Mouse (Mus musculus) cerebellum, postnatal 14 days (tissue): ENCODE results near the gene Zbtb20.

Source experiments
- DNase-seq, 2 experiments: peaks; one replicate each; pipeline ENCODE4 v3.0.0; 2021; ENCODE audit warnings: mixed read lengths in 2 of 2

Zbtb20 gene

DNA sequence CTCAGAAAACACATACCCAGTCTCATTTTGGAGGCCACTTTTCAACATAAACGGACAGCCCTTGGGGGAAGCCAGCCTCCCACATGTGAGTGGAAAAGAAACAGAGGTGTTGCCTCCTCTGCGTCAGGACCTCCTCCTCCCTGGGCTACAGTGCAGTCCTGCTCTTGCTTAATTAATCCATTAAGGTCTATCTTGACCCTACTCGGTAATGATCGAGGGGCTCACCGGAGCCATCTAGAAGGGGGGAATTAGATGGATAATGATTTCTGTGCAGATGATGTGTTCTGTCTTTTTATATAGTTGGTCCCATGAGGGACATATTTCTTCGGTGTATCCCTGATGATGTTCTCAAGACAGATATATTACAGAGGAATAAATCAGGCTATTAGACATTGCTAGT lies 655.6 kb downstream of the Zbtb20 start:
- DNase-seq = no peak

DNA sequence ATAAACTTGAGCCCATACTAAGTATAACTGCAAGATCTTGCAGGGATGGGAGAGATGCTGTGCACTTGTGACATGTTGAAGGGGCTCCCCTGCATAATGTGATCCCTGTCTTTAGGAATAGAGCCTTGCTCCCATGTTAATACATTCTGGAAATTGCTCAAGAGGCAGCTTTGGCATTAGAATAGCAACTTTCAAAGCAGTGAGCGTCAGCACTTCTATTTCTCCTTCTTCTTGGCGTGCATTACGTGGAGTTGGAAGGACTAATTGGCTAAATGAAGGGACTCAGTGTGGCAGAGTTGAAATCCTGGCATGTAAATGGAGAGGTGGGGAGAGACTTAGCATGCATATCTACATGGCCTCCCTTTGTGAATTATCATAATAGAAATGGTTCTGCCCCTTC lies 658.4 kb downstream of the Zbtb20 start:
- no peak for DNase-seq

DNA sequence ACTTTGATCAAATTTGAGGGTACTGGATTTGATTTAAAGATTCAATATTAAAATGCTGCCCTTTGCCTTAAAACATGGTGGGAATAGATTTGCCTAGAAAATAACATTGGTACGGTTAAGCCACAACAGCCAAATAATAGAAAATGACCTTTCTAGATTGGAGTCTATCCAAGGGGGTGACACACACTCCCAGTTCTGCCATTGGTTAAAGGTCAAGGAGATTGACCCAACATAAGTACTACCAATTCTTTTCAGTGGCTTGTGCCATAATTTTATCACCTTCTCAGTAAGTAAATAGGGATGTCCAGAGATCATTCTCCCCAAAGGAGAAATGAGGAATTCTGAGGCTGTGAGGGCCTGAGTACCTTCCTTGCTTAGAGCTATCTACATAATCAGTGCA lies 660.2 kb downstream of the Zbtb20 start:
- no peak for DNase-seq

DNA sequence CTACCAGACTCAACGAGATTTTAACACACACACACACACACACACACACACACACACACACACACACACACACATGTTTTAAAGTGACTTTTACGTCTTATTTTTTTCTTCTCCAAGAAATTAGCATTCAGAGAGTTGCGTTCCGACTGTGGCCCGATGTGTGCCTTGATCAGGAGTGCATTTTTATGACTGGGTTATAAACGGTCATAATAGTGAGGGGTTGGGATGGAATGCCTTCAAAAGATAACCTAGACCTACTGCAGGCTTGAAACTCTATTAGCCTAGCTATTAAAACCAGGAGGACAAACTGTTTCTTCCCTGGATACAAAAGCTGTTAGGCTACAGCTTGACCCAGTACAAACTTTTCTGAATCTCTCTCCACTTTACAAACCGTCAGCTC lies 661.5 kb downstream of the Zbtb20 start:
- DNase-seq = no peak

DNA sequence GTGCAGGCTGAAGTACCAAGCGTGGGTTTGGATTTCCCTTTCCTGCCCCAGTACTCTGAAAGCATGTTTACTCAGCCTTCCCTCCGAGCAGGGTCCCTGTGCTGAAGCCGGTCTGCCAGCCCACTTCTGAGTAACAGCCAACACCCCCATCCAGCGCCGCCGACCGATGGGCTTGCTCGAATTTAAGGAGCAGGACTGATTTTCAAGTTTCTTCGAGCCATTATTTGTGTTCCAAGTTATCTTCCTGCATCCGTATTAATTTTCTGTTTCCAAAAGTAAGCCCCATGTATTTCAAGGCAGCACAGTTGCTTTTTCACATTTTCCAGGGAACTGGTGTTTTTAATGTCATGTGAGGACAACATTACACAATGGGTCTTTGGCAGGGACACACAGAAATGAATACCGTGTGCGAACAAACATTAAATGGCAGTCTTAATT lies 664.0 kb downstream of the Zbtb20 start:
- peak; percentile 59 to 64 for DNase-seq

DNA sequence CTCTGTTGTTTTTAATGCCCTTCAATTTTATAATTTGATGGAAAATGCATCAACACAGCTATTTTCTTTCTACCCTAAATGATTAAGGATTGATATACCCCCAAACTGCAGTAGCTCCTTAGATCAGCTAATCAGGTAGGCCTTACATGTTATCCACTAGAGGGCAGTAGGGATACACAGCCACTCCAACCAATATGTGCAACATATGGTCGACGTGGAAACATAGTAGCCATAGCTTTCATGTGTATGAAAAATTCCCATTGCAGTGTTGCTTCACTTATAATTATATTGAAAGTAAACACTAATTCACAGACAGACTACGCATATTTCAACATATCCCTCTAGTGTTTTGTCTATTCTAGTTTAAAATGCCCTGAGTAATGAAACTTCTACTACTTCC lies 664.4 kb downstream of the Zbtb20 start:
- DNase-seq = peak in 1 of 2 experiments; percentile 46

DNA sequence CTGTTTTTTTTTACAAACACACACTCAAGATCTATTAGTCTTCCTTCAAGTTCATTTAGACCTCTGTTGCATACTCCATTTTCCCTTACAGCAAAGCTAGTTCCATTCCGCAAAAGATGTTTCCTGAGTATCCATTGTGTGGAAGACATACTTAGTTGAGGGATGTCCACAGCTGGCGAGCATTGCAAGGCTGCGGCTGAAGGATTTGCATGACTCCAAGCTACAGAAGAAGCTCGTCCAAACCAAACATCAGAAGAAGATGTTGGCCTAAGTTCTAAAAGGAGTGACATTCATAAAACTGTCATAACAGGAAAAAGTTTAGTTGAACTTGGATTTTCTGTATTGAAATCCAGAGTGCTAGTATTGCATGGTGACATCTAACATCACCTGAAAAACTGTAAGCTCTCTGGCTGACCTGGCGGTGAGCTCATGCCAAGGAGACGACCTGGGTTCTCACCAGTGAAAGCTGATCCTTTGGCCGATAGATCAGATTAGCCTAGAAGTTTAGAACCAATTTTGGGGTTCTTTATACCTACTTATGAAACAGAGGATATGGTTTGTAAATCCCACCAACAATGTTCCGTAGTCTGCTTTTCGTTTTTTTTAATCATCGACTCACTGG lies 665.0 kb downstream of the Zbtb20 start:
- peak in 1 of 2 experiments; percentile 10 for DNase-seq

DNA sequence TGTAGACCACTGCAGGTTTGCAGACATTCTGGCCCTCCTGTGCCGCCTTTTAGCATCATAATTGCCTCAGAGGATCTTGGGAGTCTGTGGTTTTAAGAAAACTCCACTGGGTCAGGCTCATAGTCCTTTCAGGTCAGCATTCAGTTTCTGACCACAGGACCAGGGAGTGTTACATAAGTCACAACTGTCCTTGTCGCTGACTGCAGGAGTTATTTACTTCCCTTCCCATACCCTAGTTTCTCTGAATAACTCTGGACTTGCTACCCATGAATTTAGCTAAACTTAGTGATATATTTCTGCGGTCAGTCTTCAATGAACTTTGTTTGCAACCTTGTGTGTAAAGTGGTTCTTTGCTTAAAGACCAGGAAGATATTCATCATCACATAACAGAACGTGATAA lies 669.6 kb downstream of the Zbtb20 start:
- DNase-seq = no peak

DNA sequence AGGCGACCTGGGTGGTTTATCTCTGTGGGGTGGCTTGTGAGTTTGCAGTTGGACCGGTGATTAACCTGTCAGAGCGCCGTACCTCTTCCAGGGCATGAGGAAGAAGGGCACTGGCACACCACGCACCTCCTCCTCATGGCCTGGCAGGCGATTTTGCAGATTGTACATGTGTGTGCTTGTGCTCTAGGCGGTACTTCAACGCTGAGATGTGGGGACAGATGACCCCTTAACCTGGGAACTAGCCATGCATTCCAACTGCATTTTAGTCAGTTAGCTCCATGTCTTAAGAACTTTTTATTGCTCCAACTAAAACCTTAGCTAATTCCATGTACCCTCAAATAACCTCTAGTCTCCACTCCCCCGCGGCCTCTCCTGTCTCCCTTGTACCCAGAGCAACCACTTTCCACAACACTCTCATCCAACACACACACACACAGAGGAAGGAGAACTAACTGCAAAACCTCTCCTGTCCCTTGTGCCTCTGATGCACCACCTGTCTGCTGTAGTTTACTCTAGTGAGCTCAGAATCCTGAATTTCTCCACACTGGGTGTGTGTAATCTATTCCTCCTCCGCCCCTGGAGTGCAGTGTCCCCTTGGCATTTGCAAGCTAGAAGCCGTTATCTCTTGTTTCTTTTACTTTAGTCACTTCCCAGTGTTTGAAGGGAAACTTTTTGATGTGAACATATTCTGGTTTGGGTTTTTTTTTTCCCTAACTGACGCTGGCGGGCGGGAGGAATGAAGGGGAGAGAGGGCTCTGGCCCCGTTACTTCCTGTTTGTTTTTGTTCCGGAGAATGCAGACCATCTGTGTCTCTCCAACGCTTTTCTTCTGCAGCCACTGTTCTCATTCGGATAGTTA lies 671.9 kb downstream of the Zbtb20 start:
- no peak for DNase-seq

DNA sequence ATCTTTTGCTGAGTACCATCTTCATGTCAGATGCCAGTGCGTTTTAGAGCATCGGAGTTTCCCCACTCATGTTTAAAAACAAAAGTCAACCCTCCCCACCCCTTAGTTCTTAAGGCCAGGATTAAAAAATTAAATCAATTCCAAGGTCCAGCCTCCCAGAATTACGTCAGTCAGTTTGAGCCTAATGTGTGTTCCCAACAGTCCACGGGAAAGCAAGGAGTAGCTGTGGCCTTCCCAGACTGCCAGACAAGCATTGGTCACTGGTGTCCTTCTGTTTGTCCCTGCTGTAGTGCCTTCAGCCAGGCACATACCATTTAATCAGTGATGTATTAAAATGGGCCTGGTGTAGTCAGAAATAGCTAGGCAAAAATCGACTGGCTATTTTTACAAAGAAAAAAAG lies 673.1 kb downstream of the Zbtb20 start:
- no peak for DNase-seq

DNA sequence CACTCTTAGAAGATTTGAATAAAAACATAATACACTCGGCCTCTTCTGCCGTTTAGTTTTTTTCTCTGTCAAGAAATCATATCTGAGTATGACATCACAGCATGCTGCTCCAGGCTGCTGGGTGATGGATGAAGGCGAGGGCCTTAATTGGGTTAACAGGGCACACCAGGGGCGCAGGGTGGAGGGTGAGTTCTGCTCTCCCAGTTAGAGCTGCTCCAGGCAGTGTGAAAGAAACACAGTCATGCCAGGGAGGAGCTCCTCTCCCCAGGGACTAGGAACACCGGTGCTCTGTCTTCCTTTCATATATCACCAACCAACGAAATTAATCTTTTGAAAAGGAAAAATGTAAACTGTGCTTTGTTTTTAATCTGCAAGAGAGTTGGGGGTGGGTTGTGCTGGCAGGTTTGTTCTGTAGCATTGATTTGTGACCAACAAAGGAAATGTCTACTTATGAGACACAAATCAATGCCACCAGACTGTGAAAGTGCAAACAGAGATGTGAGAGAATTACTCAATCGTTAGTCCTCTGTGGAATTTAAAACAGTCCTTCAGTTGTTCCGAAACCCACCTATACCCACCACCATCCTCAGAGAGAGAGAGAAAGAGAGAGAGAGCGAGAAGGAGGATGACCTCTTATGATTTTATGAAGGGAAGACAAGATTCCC lies 673.9 kb downstream of the Zbtb20 start:
- DNase-seq = no peak

DNA sequence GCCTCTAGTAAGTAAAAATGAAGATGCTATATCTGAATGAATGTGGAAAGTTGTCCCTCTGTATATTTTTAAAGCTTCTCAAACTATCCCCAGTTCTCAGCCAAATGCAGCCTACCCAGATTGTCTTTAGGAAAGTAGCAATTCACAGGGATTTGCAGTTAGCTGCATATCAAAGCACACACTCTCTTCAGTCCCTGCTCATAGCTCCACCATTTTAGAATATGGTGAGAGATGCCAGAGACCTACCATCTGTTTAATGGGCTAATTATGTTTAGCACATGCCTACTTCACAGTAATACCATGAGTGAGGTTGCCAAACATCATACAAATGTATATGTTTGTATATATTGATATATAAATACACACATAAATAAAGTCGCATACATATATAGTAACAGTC lies 676.8 kb downstream of the Zbtb20 start:
- no peak for DNase-seq

DNA sequence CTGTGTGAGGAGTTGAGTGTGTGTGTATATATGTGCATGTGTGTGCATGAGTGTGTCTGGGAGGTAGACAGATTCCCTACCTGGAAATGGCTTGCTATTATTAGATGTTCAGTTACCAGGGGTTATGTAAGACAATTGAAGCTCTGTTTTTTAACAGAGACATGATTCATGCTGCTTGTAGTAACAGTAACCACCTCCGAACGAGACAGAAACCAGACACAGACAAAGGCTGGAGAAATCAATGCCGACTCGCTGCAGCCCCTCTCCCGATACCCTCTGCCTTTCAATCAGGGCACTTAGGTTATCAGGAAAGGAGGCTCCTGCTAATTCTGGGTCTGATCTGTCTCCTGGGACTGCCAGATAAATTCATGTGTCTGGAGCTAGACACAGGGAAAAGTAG lies 681.7 kb downstream of the Zbtb20 start:
- DNase-seq = no peak

DNA sequence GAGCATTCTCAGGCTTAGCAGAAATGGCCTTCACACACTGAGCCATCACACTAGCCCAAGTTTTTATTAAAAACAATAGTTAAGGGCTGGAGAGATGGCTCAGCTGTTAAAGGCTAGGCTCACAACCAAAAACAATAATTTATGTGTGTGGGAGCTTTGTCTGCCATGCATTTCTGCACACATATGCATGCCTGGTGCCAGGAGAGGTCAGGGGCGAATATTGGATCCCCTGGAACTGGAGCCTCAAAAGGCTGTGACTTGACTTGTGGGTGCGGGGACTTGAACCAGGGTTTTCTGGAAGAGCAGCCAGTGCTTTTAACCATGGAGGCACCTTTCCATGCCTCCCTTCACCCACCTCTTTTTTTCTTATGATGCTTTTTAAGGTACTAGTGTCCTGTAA lies 685.6 kb downstream of the Zbtb20 start:
- DNase-seq = no peak

DNA sequence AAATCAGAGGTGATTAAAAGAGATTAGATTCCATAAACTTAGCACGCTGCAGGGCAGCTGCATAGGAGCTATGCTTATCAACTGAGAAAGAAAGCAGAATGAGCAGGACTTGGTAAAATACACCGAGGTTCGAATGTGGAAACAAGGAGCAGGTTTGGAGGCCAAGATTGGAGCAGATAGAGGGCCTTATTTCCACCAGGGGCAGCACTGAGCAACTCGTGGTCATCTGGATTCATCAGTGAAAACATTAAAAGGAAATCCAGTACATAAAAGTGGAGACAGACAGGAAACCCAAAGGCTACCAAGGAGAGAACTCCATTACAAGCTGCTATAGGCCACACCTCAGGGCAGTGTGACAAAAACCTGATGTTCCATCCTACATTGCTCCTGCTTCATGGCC lies 686.3 kb downstream of the Zbtb20 start:
- peak in 1 of 2 experiments; percentile 53 for DNase-seq

DNA sequence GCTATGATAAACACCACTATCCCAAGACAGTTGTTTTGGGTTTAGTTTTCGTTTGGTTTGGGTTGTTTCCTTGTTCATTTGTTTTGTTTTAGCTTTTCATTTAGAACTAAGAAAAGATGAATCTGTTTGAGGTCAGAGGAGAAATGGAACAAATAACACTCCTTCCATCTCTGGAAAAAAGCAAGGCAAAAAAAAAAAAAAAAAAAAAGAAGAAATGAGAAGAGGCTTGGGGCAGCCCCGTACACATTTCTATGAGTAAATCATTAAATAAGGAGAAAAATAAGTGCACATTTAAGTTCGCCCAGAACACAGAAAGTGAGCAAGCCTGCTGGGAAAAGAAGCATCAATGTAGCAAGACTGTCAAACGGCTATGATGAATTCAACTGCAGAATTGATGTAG lies 690.2 kb downstream of the Zbtb20 start:
- DNase-seq = no peak

DNA sequence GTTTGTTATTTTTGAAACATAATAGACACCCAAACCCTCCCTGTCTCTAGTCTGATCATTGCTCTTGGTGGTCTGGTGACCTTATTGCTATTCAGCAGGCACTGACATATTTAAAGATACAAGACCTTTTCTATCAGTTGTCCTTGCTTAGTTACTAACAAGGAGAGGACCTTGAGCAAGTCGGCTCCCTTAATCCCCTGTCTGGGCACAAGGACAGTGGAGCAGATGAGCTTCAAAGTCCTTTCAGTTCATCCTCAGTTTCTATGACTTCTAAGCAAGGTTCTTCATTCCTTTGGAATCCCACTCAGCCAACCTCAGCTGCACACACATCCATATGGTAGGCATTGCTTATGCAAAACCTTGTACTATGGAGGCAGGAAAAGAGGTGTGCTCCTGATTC lies 690.8 kb downstream of the Zbtb20 start:
- DNase-seq = no peak

DNA sequence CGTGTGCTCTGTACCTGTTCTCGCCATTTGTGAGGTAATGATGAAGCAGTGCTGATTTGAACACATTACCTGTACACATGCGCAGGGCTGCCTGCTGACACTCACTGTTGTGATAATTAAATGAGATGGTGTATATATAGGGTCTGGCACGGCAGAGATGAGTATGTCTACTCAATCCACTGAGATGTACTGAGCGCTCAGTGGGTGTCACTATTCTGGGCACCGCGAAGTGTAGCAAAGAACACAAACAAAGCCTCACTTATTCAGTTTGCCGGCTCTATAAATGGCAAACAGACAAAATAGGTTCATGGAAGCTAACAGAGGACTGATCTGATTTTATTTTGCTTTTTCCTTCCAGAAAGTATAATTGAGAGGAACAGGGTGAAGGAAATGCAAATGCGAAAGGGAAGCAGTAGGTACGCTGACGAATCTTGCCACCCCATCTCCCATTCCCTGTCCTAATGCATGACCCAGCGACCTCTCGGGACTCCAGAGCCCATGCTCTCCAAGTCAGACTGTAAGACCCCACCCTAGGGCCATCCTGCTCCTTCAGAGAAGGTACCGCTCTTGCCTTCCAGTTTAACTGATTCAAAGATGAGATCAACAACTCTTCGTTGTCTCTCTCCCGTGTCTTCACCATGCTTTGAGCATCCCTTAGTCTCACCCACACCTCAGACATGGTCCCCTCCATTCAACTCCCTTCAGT lies 695.8 kb downstream of the Zbtb20 start:
- no peak for DNase-seq

DNA sequence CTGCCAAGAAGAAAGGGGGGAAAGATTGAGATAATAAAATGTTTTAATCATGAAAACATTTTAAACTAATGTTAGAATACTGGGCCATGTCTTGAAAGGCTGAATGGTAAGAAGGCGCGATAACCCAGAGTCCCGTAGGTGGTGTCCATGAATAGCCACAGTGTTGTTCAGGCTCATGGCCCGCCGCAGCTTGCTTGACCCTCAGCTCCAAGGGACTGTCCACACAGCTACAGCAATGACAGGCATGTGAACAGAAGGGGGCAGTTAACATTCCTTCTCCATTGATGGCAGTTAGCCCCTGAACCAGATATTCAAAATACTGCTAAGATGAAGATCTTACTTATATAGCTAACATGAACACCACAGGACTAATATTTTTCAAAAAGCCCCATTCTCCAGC lies 696.5 kb downstream of the Zbtb20 start:
- DNase-seq = no peak

DNA sequence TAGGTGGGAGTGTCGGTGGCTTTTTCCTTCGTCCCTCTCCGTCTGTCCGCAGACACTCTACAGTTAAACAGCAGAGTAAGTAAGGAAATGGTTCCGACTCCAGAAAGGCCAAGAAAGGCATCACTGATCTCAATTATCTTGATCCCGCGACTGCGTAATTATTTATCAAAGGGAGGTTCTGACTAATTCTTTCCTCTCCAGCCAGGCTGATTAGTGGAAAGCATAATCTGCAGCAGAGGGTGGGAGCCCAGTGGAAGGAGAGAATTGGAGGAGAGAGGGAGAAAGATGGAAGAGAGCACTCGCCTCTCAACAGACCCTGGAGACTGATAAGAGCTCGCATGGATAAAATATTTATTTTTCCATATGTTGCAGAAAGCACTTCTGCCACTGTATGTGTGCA lies 697.1 kb downstream of the Zbtb20 start:
- no peak for DNase-seq

DNA sequence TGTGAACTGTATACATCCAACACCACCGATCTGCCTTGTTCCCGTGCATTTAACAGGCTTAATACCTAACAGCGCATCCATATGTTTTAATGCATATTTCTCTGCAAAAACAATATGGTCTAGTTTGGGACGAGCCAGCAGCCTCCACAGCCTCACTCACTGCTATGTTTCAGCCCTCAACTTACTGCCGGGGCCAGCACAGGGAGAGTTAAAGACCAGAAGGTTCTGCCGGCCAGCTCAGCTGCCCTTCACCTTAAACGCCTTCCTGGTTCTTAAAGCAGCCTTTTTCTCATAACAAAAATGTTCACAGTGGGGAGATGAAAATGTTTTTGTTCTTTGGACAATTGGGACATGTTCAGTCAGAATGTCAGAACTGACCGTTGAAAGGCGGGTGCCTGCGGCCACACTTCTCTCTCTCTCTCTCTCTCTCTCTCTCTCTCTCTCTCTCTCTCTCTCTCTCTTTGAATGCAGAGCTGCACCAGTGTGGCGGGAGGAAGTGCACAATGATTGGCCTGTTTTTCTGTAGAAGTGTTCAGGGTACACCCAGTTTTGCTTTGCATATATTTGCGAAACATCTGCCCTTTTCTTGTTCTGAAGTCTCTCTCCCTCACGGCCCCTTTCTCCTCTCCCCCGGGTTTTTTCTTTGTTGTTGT lies 697.6 kb downstream of the Zbtb20 start:
- no peak for DNase-seq

DNA sequence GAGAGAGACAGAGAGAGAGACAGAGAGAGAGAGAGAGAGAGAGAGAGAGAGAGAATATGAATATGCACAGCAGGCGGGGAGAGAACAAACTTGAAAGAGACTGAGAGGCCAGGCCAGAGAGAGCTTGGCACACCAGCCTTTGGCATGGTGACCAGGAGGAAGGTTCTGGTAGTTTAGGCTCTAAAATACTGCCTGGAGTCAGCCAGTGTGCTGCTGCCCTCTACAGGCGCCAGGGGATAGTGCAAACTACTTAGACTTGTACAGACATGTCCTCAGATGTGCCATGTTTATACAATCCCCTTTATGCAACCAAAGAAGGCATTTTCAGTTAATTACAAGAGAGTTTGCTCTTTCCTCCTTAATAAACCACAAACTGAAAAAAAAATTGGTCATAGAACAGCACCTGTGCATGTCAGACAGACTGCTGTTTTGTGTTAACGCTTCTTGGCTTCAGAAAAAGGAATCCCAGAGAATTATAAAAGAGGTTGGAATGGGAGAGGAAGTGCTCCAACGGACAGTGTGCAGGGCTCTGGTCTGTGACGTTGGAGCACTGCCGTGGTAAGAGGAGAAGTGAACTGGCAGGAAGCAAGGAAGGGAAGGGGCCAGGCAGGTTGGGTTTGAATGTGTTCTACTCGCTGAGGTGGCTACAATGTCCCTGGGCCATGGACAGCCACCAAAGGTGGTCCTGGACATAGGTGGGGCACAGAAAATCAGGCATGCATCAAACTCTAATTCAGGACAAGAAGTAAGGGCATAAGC lies 698.5 kb downstream of the Zbtb20 start:
- DNase-seq = peak; percentile 97 to 98
